Mouse (Mus musculus): ENCODE data around the gene Dlx5. TPM values are rescaled to one million over a fixed set of nuclear protein-coding genes. Genes with fewer than 3 reads are reported as not detected.

Gene Dlx5
- polyA plus RNA-seq, 1 experiment from 2014 or later, result 0.74 TPM

- H3K27ac ChIP-seq (ENCODE audit: low read depth, low read length), result no peak overlapping the region
- H3K4me1 ChIP-seq (ENCODE audit: control insufficient read depth, insufficient read depth, low read length), result no peaks in the 10 kb centered on the region
- no peak overlapping the region for H3K9ac ChIP-seq (ENCODE audit: low read length)
- no peaks in the 10 kb centered on the region for H3K9me3 ChIP-seq (ENCODE audit: control insufficient read depth, low read length)
- DNase-seq (ENCODE audit: low spot score) (no peak), ATAC-seq (ENCODE audit: insufficient read depth, low FRiP score, low TSS enrichment) (no peak)
- no peak overlapping the region for H3K4me2 ChIP-seq (ENCODE audit: low read depth)
- 66% methylated on average over 6 of the region's 6 CpGs for WGBS
- H3K4me3 ChIP-seq (ENCODE audit: low read depth, low read length), result no peak overlapping the region
- no peaks in the 10 kb centered on the region for H3K27me3 ChIP-seq (ENCODE audit: control insufficient read depth, insufficient read depth, low read length)
- no peaks in the 10 kb centered on the region for H3K36me3 ChIP-seq (ENCODE audit: control insufficient read depth, insufficient read depth, low read length)
These were observed 8.2 kb upstream of the Dlx5 start for GRCm38 (mm10) chr6:6890047-6890446.

GRCm38 (mm10) chr6:6886225-6886624 lies 4.3 kb upstream of the Dlx5 start:
- WGBS, result 90% methylated on average over 3 of the region's 3 CpGs
- no peak overlapping the region for H3K27ac ChIP-seq (ENCODE audit: low read depth, low read length)
- H3K27me3 ChIP-seq (ENCODE audit: control insufficient read depth, insufficient read depth, low read length), result peaks cover 25% of the 10 kb centered on the region
- no peak overlapping the region for H3K4me3 ChIP-seq (ENCODE audit: low read depth, low read length)
- no peaks in the 10 kb centered on the region for H3K36me3 ChIP-seq (ENCODE audit: control insufficient read depth, insufficient read depth, low read length)
- ATAC-seq (ENCODE audit: insufficient read depth, low FRiP score, low TSS enrichment) (no peak), DNase-seq (ENCODE audit: low spot score) (no peak)
- H3K4me1 ChIP-seq (ENCODE audit: control insufficient read depth, insufficient read depth, low read length), result peaks cover 5% of the 10 kb centered on the region; the same call in 1 of the 2 replicates
- H3K9me3 ChIP-seq (ENCODE audit: control insufficient read depth, low read length), result no peaks in the 10 kb centered on the region
- H3K9ac ChIP-seq (ENCODE audit: low read length), result no peak overlapping the region
- no peak overlapping the region for H3K4me2 ChIP-seq (ENCODE audit: low read depth)

DNA sequence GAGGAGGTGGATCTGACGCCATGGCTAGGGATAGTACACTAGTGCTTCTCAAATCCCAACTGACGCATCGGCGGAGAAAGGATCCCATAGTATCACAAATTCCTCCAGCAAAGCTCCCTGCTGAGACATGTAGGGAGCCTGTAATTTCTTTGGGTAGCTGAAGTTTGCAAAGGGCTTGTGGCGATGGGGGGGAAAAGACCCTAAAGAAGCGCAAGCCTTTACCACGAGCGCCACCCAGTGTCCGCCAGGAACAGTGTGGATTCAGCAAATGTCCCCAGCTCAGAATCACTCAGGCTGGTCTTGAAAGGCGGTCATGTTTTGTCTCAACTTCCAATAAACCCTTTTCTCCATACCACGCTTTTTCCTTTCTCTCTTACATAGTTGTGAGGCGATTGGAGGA lies 3.0 kb upstream of the Dlx5 start:
- no peak overlapping the region for H3K27ac ChIP-seq (ENCODE audit: low read depth, low read length)
- no peak overlapping the region for H3K9ac ChIP-seq (ENCODE audit: low read length)
- ATAC-seq (ENCODE audit: insufficient read depth, low FRiP score, low TSS enrichment) (no peak), DNase-seq (ENCODE audit: low spot score) (peak; percentile 81)
- no peak overlapping the region for H3K4me2 ChIP-seq (ENCODE audit: low read depth)
- H3K27me3 ChIP-seq (ENCODE audit: control insufficient read depth, insufficient read depth, low read length), result peaks cover 38% of the 10 kb centered on the region
- WGBS, result 3% methylated on average over 12 of the region's 12 CpGs
- H3K36me3 ChIP-seq (ENCODE audit: control insufficient read depth, insufficient read depth, low read length), result no peaks in the 10 kb centered on the region
- H3K4me1 ChIP-seq (ENCODE audit: control insufficient read depth, insufficient read depth, low read length), result peaks cover 5% of the 10 kb centered on the region; the same call in 1 of the 2 replicates
- no peak overlapping the region for H3K4me3 ChIP-seq (ENCODE audit: low read depth, low read length)
- no peaks in the 10 kb centered on the region for H3K9me3 ChIP-seq (ENCODE audit: control insufficient read depth, low read length)

DNA sequence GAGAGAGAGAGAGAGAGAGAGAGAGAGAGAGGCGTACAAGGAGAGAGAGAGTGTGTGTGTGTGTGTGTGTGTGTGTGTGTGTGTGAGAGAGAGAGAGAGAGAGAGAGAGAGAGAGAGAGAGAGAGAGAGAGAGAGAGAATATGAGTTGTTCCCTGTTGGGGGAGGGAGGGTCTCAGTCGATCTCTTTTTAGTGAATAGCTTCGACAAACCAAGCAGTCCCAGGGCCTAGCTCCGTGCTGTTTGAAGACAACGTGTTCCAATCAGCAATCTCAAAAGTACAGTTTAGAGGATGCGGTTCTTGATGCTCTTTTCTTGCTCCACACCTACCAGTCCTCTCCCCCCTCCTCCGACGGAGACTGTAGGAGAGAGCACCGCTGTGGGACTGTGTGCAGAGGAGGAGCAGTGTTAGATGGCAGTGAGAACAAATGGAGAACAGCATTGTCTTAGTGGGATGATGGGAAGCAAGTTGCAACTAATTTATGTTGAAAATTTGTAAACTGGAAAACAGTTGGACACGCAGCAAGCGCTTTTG lies 447 bp upstream of the Dlx5 start:
- Histone ChIP-seq H3K4me2 (ENCODE audit: low read depth) (peak overlapping the region; percentile 74), H3K4me3 (ENCODE audit: low read depth, low read length) (no peak overlapping the region; the same call in 1 of the 2 replicates), H3K36me3 (ENCODE audit: control insufficient read depth, insufficient read depth, low read length) (no peaks in the 10 kb centered on the region), H3K9me3 (ENCODE audit: control insufficient read depth, low read length) (no peaks in the 10 kb centered on the region), H3K4me1 (ENCODE audit: control insufficient read depth, insufficient read depth, low read length) (peaks cover 5% of the 10 kb centered on the region; the same call in 1 of the 2 replicates), H3K27ac (ENCODE audit: low read depth, low read length) (no peak overlapping the region), H3K27me3 (ENCODE audit: control insufficient read depth, insufficient read depth, low read length) (peaks cover 64% of the 10 kb centered on the region), H3K9ac (ENCODE audit: low read length) (no peak overlapping the region)
- ATAC-seq (ENCODE audit: insufficient read depth, low FRiP score, low TSS enrichment), result no peak
- WGBS, result 6% methylated on average over 10 of the region's 11 CpGs
- no peak for DNase-seq (ENCODE audit: low spot score)

DNA sequence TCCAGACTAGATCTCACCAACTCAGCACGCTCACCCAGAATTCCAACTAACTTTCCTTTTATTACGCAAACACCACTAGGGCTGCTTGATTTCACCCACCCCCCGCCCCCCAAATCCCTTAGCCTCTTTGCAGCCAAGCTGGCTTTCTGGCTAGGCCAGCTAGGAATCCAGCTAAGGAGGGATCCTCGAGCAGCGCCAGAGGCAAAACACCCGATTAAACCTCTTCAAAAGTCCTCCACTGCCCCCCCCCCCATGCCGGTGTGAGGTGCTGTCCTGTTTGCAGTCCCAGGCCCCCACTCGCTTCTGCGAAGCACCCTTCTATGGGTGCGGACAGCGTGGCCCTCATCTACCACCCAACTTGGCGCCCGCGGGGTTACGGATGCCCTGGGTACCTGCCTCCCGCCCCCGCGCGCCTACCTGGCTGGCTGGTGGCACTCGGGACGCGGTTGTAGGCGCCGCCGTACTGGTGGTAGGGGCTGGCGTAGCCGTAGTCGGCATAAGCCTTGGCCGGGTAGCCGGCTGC lies 709 bp downstream of the Dlx5 start:
- no peak overlapping the region for H3K27ac ChIP-seq (ENCODE audit: low read depth, low read length)
- H3K4me1 ChIP-seq (ENCODE audit: control insufficient read depth, insufficient read depth, low read length), result peaks cover 5% of the 10 kb centered on the region; the same call in 1 of the 2 replicates
- H3K4me3 ChIP-seq (ENCODE audit: low read depth, low read length), result peak overlapping the region; percentile 42
- peak overlapping the region; percentile 74 for H3K4me2 ChIP-seq (ENCODE audit: low read depth)
- 1% methylated on average over 30 of the region's 30 CpGs for WGBS
- DNase-seq (ENCODE audit: low spot score) (no peak), ATAC-seq (ENCODE audit: insufficient read depth, low FRiP score, low TSS enrichment) (peak; percentile 29; the same call in 1 of the 2 replicates)
- no peaks in the 10 kb centered on the region for H3K9me3 ChIP-seq (ENCODE audit: control insufficient read depth, low read length)
- peaks cover 75% of the 10 kb centered on the region for H3K27me3 ChIP-seq (ENCODE audit: control insufficient read depth, insufficient read depth, low read length)
- H3K9ac ChIP-seq (ENCODE audit: low read length), result peak overlapping the region; percentile 16; the same call in 1 of the 2 replicates
- H3K36me3 ChIP-seq (ENCODE audit: control insufficient read depth, insufficient read depth, low read length), result no peaks in the 10 kb centered on the region

- Histone ChIP-seq H3K27ac (ENCODE audit: low read depth, low read length) (no peak overlapping the region), H3K36me3 (ENCODE audit: control insufficient read depth, insufficient read depth, low read length) (no peaks in the 10 kb centered on the region), H3K27me3 (ENCODE audit: control insufficient read depth, insufficient read depth, low read length) (peaks cover 81% of the 10 kb centered on the region), H3K4me1 (ENCODE audit: control insufficient read depth, insufficient read depth, low read length) (peaks cover 5% of the 10 kb centered on the region; the same call in 1 of the 2 replicates), H3K9ac (ENCODE audit: low read length) (no peak overlapping the region), H3K9me3 (ENCODE audit: control insufficient read depth, low read length) (no peaks in the 10 kb centered on the region), H3K4me2 (ENCODE audit: low read depth) (peak overlapping the region; percentile 10), H3K4me3 (ENCODE audit: low read depth, low read length) (no peak overlapping the region)
- ATAC-seq (ENCODE audit: insufficient read depth, low FRiP score, low TSS enrichment) (no peak), DNase-seq (ENCODE audit: low spot score) (peak; percentile 53)
- under 1% methylated on average over 24 of the region's 24 CpGs for WGBS
These were observed 1.3 kb downstream of the Dlx5 start for GRCm38 (mm10) chr6:6880361-6881114.

DNA sequence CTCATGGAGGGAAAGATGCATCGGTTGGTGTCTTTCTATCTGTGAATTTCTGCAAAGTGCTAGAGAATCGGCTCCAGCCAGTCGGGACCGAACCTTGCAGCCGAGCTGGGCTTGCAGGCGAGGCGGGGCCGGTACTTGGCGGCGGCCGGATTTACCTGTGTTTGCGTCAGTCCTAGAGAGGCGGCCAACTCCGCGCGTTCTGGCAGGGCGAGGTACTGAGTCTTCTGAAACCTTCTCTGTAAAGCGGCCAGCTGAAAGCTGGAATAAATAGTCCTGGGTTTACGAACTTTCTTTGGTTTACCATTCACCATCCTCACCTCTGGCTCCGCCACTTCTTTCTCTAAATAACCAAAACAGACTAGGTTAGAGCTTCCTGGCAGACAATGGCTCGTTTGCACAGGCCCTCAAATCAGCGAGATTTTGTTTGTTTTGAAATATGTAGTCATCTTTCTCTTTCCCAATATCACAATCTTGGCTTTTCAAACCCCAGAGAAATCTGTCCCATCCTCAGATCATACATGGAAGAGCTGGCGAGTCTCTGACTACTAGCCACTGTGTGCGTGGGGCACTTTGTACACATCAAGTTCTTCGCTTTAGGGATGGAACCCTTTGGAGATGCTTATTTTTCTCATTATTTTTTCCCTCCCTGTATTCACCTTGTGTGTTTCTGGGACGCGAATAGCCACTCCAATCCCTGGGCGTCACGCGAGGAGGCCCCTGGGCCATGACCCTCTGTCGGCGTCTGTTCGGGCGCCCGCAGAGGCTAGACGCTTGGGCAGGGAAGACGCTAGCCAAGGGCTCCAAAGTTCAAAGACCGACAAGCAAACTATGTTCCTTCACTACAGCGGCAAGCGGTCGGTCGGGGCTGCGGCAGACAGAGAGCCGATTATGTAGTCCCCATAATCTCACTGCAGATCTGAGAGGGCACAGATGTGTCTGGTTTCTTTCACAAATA lies 2.2 kb downstream of the Dlx5 start:
- H3K27ac ChIP-seq (ENCODE audit: low read depth, low read length), result no peak overlapping the region
- no peak overlapping the region for H3K4me3 ChIP-seq (ENCODE audit: low read depth, low read length)
- no peak overlapping the region for H3K4me2 ChIP-seq (ENCODE audit: low read depth)
- H3K36me3 ChIP-seq (ENCODE audit: control insufficient read depth, insufficient read depth, low read length), result no peaks in the 10 kb centered on the region
- no peak overlapping the region for H3K9ac ChIP-seq (ENCODE audit: low read length)
- peaks cover 90% of the 10 kb centered on the region for H3K27me3 ChIP-seq (ENCODE audit: control insufficient read depth, insufficient read depth, low read length)
- H3K9me3 ChIP-seq (ENCODE audit: control insufficient read depth, low read length), result no peaks in the 10 kb centered on the region
- ATAC-seq (ENCODE audit: insufficient read depth, low FRiP score, low TSS enrichment), result no peak
- under 1% methylated on average over 44 of the region's 44 CpGs for WGBS
- DNase-seq (ENCODE audit: low spot score), result peak; percentile 49
- H3K4me1 ChIP-seq (ENCODE audit: control insufficient read depth, insufficient read depth, low read length), result peaks cover 5% of the 10 kb centered on the region; the same call in 1 of the 2 replicates

GRCm38 (mm10) chr6:6878841-6879291 lies 3.0 kb downstream of the Dlx5 start:
- H3K9ac ChIP-seq (ENCODE audit: low read length), result no peak overlapping the region
- no peak overlapping the region for H3K27ac ChIP-seq (ENCODE audit: low read depth, low read length)
- no peaks in the 10 kb centered on the region for H3K36me3 ChIP-seq (ENCODE audit: control insufficient read depth, insufficient read depth, low read length)
- no peak for ATAC-seq (ENCODE audit: insufficient read depth, low FRiP score, low TSS enrichment)
- peak; percentile 57 for DNase-seq (ENCODE audit: low spot score)
- under 1% methylated on average over 14 of the region's 14 CpGs for WGBS
- no peaks in the 10 kb centered on the region for H3K9me3 ChIP-seq (ENCODE audit: control insufficient read depth, low read length)
- H3K4me3 ChIP-seq (ENCODE audit: low read depth, low read length), result no peak overlapping the region
- peaks cover 5% of the 10 kb centered on the region; the same call in 1 of the 2 replicates for H3K4me1 ChIP-seq (ENCODE audit: control insufficient read depth, insufficient read depth, low read length)
- H3K27me3 ChIP-seq (ENCODE audit: control insufficient read depth, insufficient read depth, low read length), result peaks cover 96% of the 10 kb centered on the region
- H3K4me2 ChIP-seq (ENCODE audit: low read depth), result no peak overlapping the region
